Mouse (Mus musculus) adrenal gland, postnatal 36 days (tissue): Measurements from ENCODE around the gene Endog. TPM values are rescaled to one million over a fixed set of nuclear protein-coding genes. Genes with fewer than 3 reads are reported as not detected.

Source experiments
- DNase-seq, 2 experiments: peaks; one replicate each; pipeline ENCODE4 v3.0.0; 2021; ENCODE audit warnings: mixed read lengths in 1 of 2
- total RNA-seq, 2 experiments: library from RNA; stranded (reverse); gene quantifications; 2 replicates each; pipeline ENCODE4 v1.2.3; 2021

The Endog gene
- total RNA-seq, 2 experiments from 2014 or later, result 33.0 to 44.2 TPM

DNA sequence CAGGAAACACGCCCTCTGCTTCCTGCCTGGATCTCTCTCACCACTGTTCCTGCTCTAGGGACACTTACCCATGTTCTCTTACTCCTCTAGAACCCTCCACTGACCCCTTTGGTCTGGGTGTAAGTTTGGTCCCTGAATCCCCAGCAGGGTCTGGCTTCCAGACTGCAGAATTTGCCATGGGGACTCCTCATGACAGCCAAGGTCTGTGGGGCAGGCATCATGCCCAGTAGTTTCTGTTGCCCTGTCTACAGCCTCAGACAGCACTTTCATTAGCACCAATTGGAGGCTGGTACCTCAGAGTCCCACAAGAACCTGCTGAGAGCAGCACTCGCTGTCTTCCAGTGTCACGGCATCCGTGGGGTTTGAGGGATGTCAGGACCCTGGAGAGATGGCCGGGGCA lies 36.6 kb downstream of the Endog start:
- DNase-seq, result peak in 1 of 2 experiments; percentile 20

- no peak for DNase-seq
Observed at GRCm38 (mm10) chr2:30211408-30212168, 40.3 kb downstream of the Endog start.

DNA sequence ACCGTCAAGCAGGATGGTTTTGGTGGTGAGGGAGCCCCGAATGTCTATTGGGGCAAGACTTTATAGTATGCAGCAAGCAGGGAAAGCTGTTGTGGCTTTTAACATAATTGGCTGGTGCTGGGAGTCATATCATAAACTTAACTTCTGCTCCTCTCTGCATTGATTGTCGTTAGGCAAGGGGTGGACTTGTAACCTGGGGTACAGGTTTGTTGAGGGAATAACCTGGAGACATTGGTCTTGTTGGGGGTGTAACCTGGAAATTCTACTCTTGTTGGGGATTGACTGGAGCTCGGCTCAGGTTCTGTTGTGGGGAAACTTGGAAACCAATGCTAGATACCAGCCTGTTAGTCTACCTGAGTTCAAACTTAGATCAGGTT lies 40.9 kb downstream of the Endog start:
- DNase-seq, result no peak

GRCm38 (mm10) chr2:30212951-30213350 lies 41.7 kb downstream of the Endog start:
- peak; percentile 16 to 45 for DNase-seq

GRCm38 (mm10) chr2:30214745-30215144 lies 43.5 kb downstream of the Endog start:
- DNase-seq, result no peak

GRCm38 (mm10) chr2:30215493-30215892 lies 44.2 kb downstream of the Endog start:
- no peak for DNase-seq

DNA sequence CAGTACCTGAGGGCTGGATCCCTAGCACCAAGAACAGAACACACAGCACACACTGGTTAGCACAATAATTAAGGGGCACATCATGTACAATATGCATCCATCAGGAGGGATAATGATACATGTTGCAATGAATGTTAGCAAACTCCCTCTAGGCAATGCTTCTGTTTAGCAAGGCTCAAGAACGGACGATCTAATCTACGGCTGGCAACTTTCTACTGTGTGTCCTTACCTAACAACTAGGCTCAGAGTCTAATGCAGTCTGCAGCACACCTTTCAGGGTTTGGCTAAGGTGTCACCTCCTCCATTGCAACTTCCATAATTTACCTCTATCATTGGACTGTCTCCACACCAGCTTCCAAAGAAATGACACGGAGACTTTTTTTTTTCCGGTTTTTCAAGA lies 45.0 kb downstream of the Endog start:
- DNase-seq, result no peak

Other genes starting within 250 kb of the Endog start
- 10 to 100 TPM; 29.8 to 32.1 TPM for gene Gle1, start 236.1 kb upstream of the Endog start, total RNA-seq
- gene Sptan1, start 205.9 kb upstream of the Endog start, total RNA-seq, result 100 to 1,000 TPM; 197 to 273 TPM
- gene Wdr34, start 122.6 kb upstream of the Endog start, total RNA-seq, result 10 to 100 TPM; 15.8 to 20.9 TPM
- gene Set, start 114.1 kb upstream of the Endog start, total RNA-seq, result 100 to 1,000 TPM; 255 to 277 TPM
- gene Pkn3, start 93.8 kb upstream of the Endog start, total RNA-seq, result 1 to 10 TPM; 5.5 to 6.3 TPM
- gene Zdhhc12, start 77.8 kb upstream of the Endog start, total RNA-seq, result 10 to 100 TPM; 16.2 to 25.8 TPM
- 10 to 100 TPM; 32.0 to 40.7 TPM for gene Zer1, start 46.9 kb upstream of the Endog start, total RNA-seq
- 10 to 100 TPM; 49.3 to 56.3 TPM for gene Tbc1d13, start 37.7 kb upstream of the Endog start, total RNA-seq
- gene Spout1, start 7.0 kb downstream of the Endog start, total RNA-seq, result 10 to 100 TPM; 22.4 to 26.0 TPM
- 10 to 100 TPM; 20.7 to 28.2 TPM for gene Kyat1, start 34.4 kb downstream of the Endog start, total RNA-seq
- 10 to 100 TPM; 57.6 to 75.2 TPM for gene Lrrc8a, start 66.2 kb downstream of the Endog start, total RNA-seq
- 1 to 10 TPM; 1.3 to 2.1 TPM for gene Gm28035, start 69.1 kb downstream of the Endog start, total RNA-seq
- gene Phyhd1, start 94.7 kb downstream of the Endog start, total RNA-seq, result 10 to 100 TPM; 15.3 to 19.5 TPM
- gene Gm28038, start 109.5 kb downstream of the Endog start, total RNA-seq, result not detected
- 10 to 100 TPM; 42.8 to 51.3 TPM for gene Dolk, start 114.8 kb downstream of the Endog start, total RNA-seq
- 10 to 100 TPM; 33.9 to 35.9 TPM for gene Nup188, start 114.9 kb downstream of the Endog start, total RNA-seq
- gene Sh3glb2, start 187.8 kb downstream of the Endog start, total RNA-seq, result 10 to 100 TPM; 68.2 to 69.5 TPM
- 10 to 100 TPM; 72.9 to 89.7 TPM for gene Miga2, start 192.7 kb downstream of the Endog start, total RNA-seq
- gene Dolpp1, start 220.8 kb downstream of the Endog start, total RNA-seq, result 10 to 100 TPM; 18.2 to 18.7 TPM
- gene Crat, start 244.3 kb downstream of the Endog start, total RNA-seq, result 100 to 1,000 TPM; 124 to 168 TPM
- 100 to 1,000 TPM; 123 to 143 TPM for gene Ptpa, start 244.5 kb downstream of the Endog start, total RNA-seq